ENCODE assay signal across 13 mouse cellular contexts in the genomic region with DNA sequence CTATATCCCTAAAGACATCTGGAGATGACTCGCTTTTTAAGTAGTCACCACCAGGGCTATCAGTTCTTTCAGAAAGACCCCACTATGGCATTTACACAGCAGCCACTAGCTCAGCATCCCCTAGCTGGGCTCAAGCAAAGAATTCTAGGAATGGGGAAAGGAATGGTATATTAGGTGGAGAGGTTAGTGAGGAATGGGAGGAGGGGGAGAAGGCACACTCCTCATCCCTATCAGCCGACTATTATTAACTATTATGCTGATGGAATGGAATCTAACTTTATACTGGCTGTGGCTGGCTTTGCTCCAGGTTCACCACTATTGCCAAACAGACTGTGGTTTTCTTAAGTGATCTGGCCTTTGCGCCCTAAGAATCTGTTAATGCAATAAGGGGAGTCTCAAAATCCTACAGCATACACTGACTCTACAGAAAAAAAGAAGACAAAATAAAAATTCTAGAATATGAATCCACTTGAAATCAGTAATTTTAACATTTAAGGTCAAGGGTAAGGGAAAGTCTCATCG.
DNase-seq lines count a peak whose midpoint lies in the region; ATAC-seq lines count a peak whose summit lies in the region.
"Had no signal": no experiment of that assay in that cellular context is flagged by ENCODE, and none has a peak within 500 bp of the region (broad histone marks: within the 10 kb centered on the region; RNA-seq: fewer than 3 reads in every experiment).

No protein-coding gene starts in this region.

- intact Hi-C loops in heart, postnatal 36 days (cut with DNase I), result no loop called here

- H3K9ac ChIP-seq in heart, embryonic 15.5 days, result no peak overlapping the region
- H3K9ac ChIP-seq in kidney, embryonic 15.5 days, result no peak overlapping the region
- H3K9ac ChIP-seq: liver, embryonic 14.5 days had no signal

- H3K27me3 ChIP-seq in heart, embryonic 15.5 days, result no peaks in the 10 kb centered on the region
- no peaks in the 10 kb centered on the region for H3K27me3 ChIP-seq in kidney, embryonic 15.5 days

- no peak overlapping the region for H3K4me2 ChIP-seq in heart, embryonic 15.5 days
- H3K4me2 ChIP-seq in kidney, embryonic 15.5 days, result peak overlapping the region; percentile 19; the same call in 1 of the 2 replicates

- H3K4me1 ChIP-seq in heart, embryonic 15.5 days (replicated peaks), result peaks cover 11% of the 10 kb centered on the region
- H3K4me1 ChIP-seq in kidney, embryonic 15.5 days, result peaks cover 13% of the 10 kb centered on the region
- H3K4me1 ChIP-seq: forebrain, embryonic 10.5 days had no signal

- H3K4me3 ChIP-seq in heart, embryonic 15.5 days, result no peak overlapping the region
- H3K4me3 ChIP-seq in kidney, embryonic 15.5 days (replicated peaks), result no peak overlapping the region
- H3K4me3 ChIP-seq: forebrain, embryonic 10.5 days had no signal

- ATAC-seq in heart, embryonic 15.5 days (replicated peaks; ENCODE audit: insufficient number of reproducible peaks, insufficient read depth, low FRiP score, low read depth), result 0 out of 2 replicates have a peak, but pooled peaks have one; percentile 53
- ATAC-seq in kidney, embryonic 15.5 days (replicated peaks; ENCODE audit: low FRiP score), result peak; percentile 40; the same call in 1 of the 2 replicates
- no peak for ATAC-seq in activated CD4-positive, CD25-positive, alpha-beta regulatory T cell, adult 4 months

- WGBS in heart, embryonic 15.5 days, result 52% methylated on average over 4 of the region's 4 CpGs
- WGBS in kidney, embryonic 15.5 days, result 72% methylated on average over 4 of the region's 4 CpGs

- DNase-seq in heart, postnatal 36 days, result no peak
- peak; percentile 67 for DNase-seq in Muller cell, postnatal 12 days (ENCODE audit: inconsistent ontology term)
- peak; percentile 3 for DNase-seq in lung, postnatal 10 days
- DNase-seq in retina, postnatal 1 day, result no peak
- DNase-seq in layer of hippocampus, adult 9-10 months (ENCODE audit: low spot score), result no peak
- DNase-seq: cerebellum, postnatal 36 days; gastrocnemius, postnatal 14 days; thymus, postnatal 4 days had no signal

- H3K36me3 ChIP-seq in heart, embryonic 15.5 days, result no peaks in the 10 kb centered on the region
- no peaks in the 10 kb centered on the region for H3K36me3 ChIP-seq in kidney, embryonic 15.5 days
- H3K36me3 ChIP-seq: forebrain, embryonic 10.5 days had no signal

- no peak overlapping the region for H3K27ac ChIP-seq in heart, embryonic 15.5 days
- peak overlapping the region; percentile 37; the same call in 1 of the 2 replicates for H3K27ac ChIP-seq in kidney, embryonic 15.5 days
- H3K27ac ChIP-seq: forebrain, embryonic 10.5 days; liver, embryonic 14.5 days had no signal

- H3K9me3 ChIP-seq in heart, embryonic 15.5 days (replicated peaks), result no peaks in the 10 kb centered on the region
- H3K9me3 ChIP-seq in kidney, embryonic 15.5 days (replicated peaks), result no peaks in the 10 kb centered on the region
- H3K9me3 ChIP-seq: forebrain, embryonic 10.5 days had no signal

Comparison
In these comparisons a context has a peak if more than half of its experiments do, and no peak if none do; other contexts are left out.
1. DNase-seq: peak in Muller cell, postnatal 12 days (single experiment) and lung, postnatal 10 days (single experiment); none in heart, postnatal 36 days (0 of 2), retina, postnatal 1 day (single experiment) and layer of hippocampus, adult 9-10 months (single experiment).